Mouse (Mus musculus): ENCODE results near the gene Trappc10. TPM values are rescaled to one million over a fixed set of nuclear protein-coding genes. Genes with fewer than 3 reads are reported as not detected.
A peak's percentile ranks its signal among the peaks of the same experiment; 100 is the strongest.
"Not testable (repeated sequence)": the region's sequence is repeated elsewhere in the genome, so short reads cannot be mapped to it uniquely, and the experiment has no call there.

The Trappc10 gene
- polyA plus RNA-seq, 1 experiment from 2014 or later = 26.3 TPM

- DNase-seq (ENCODE audit: low spot score) = no peak
Measured at GRCm38 (mm10) chr10:78216376-78217083, 27.9 kb downstream of the Trappc10 start.

GRCm38 (mm10) chr10:78214371-78214770 lies 30.1 kb downstream of the Trappc10 start:
- no peak for DNase-seq (ENCODE audit: low spot score)

GRCm38 (mm10) chr10:78211311-78211710 lies 33.1 kb downstream of the Trappc10 start:
- DNase-seq (ENCODE audit: low spot score) = peak; percentile 29

GRCm38 (mm10) chr10:78201182-78201581 lies 43.3 kb downstream of the Trappc10 start:
- no peak for DNase-seq (ENCODE audit: low spot score)

- no peak for DNase-seq (ENCODE audit: low spot score)
Measured at GRCm38 (mm10) chr10:78192933-78193332, 51.5 kb downstream of the Trappc10 start.

GRCm38 (mm10) chr10:78186076-78186475 lies 58.4 kb downstream of the Trappc10 start:
- DNase-seq (ENCODE audit: low spot score) = not testable (repeated sequence)

GRCm38 (mm10) chr10:78185381-78185725 lies 59.1 kb downstream of the Trappc10 start:
- DNase-seq (ENCODE audit: low spot score) = no peak

GRCm38 (mm10) chr10:78184531-78185380 lies 59.7 kb downstream of the Trappc10 start, which contains the start of gene Pwp2:
Gene Pwp2, minus strand, starts transcription at chr10:78185149.
- DNase-seq (ENCODE audit: low spot score) = peak; percentile 95

- no peak for DNase-seq (ENCODE audit: low spot score)
Measured at GRCm38 (mm10) chr10:78183577-78183976, 60.9 kb downstream of the Trappc10 start.

GRCm38 (mm10) chr10:78182321-78182720 lies 62.1 kb downstream of the Trappc10 start:
- no peak for DNase-seq (ENCODE audit: low spot score)

- no peak for DNase-seq (ENCODE audit: low spot score)
Measured at GRCm38 (mm10) chr10:78174474-78174873, 70.0 kb downstream of the Trappc10 start.

- no peak for DNase-seq (ENCODE audit: low spot score)
Measured at GRCm38 (mm10) chr10:78171581-78171980, 72.9 kb downstream of the Trappc10 start.

GRCm38 (mm10) chr10:78171057-78171456 lies 73.4 kb downstream of the Trappc10 start:
- DNase-seq (ENCODE audit: low spot score) = no peak

GRCm38 (mm10) chr10:78170445-78170844 lies 74.0 kb downstream of the Trappc10 start:
- DNase-seq (ENCODE audit: low spot score) = no peak

- DNase-seq (ENCODE audit: low spot score) = peak; percentile 98
Measured at GRCm38 (mm10) chr10:78169281-78170042, 75.0 kb downstream of the Trappc10 start, which contains the start of gene D10Jhu81e. Gene D10Jhu81e, minus strand, starts transcription at chr10:78169782.

- no peak for DNase-seq (ENCODE audit: low spot score)
Measured at GRCm38 (mm10) chr10:78168792-78169191, 75.6 kb downstream of the Trappc10 start.

- no peak for DNase-seq (ENCODE audit: low spot score)
Measured at GRCm38 (mm10) chr10:78167775-78168174, 76.7 kb downstream of the Trappc10 start.

- no peak for DNase-seq (ENCODE audit: low spot score)
Measured at GRCm38 (mm10) chr10:78167333-78167732, 77.1 kb downstream of the Trappc10 start.

GRCm38 (mm10) chr10:78165256-78166005 lies 79.0 kb downstream of the Trappc10 start:
- DNase-seq (ENCODE audit: low spot score) = no peak

GRCm38 (mm10) chr10:78164786-78165185 lies 79.7 kb downstream of the Trappc10 start:
- no peak for DNase-seq (ENCODE audit: low spot score)

GRCm38 (mm10) chr10:78163923-78164322 lies 80.5 kb downstream of the Trappc10 start:
- DNase-seq (ENCODE audit: low spot score) = peak; percentile 67

All from thymus, postnatal 0 days (tissue).